Mouse (Mus musculus): ENCODE measurements around the gene Nagpa.

DNA sequence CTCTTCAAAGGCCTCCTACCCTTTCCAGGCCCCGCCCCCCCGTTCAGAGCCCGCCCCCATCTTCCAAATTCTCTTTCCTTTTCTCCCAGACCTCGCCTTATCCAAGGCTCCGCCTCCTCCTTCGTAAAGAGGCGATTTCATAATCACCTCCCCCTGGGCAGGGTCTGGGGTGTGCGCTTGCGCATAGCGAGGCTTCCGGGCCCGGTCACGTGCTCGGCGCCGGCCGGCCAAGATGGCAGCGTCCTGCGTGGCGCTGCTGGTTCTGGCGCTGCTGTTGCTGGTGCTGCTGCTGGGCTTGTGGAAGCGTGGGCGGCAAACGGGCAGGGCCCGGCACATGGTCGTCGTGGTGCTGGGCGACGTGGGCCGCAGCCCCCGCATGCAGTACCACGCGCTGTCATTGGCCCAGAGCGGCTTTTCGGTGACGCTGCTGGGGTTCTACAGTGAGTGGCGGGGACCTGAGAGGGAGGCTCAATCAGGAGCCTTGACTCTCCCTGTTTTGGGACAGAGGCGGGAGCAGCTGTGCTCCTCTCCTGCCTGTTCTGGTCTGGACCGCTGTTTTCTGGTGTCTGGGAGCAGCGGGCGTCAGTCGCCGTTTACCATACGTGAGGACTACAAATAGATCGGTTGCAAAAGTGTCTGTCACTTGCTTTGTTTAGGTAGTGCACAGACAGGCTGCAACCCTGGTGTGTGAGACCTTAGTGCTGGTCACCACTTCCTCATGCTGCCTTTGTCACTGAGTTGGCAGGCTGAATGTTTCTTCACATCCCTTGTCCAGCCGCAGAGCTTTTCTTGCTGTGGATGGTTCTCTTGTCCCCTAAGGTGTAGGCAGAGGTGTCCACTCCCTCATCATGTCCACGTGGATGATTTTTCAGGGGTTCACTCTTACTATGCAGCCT lies 29.9 kb upstream of the Nagpa start, which contains the start of gene Alg1:
- TF ChIP-seq CTCF (IDR thresholded peaks at IDR 0.05; ENCODE audit: low read depth), result no peak
- TF ChIP-seq EP300 (IDR thresholded peaks at IDR 0.05; ENCODE audit: low read depth), result no peak
